Mouse (Mus musculus) kidney, postnatal 14 days (tissue): ENCODE measurements at regions not wholly inside any gene's neighbourhood (a gene's known extent, or its start where the extent isn't known, plus 50 kb on each side); places are given as distances from the start of the nearest gene placed in this dataset.

Experiments
- DNase-seq: peaks from one replicate; pipeline ENCODE4 v3.0.0; 2022; ENCODE audit warnings: mixed read lengths

GRCm38 (mm10) chr1:125307223-125307622, 128.3 kb downstream of the Actr3 start:
- DNase-seq = no peak

GRCm38 (mm10) chr1:125298520-125299090, 136.9 kb downstream of the Actr3 start:
- DNase-seq = no peak

GRCm38 (mm10) chr1:125295646-125296045, 139.9 kb downstream of the Actr3 start:
- no peak for DNase-seq

- no peak for DNase-seq
Observed at GRCm38 (mm10) chr1:125290320-125291021, 145.1 kb downstream of the Actr3 start.

- DNase-seq = no peak
Observed at GRCm38 (mm10) chr1:125286347-125286746, 149.2 kb downstream of the Actr3 start.

GRCm38 (mm10) chr1:125284693-125285092, 150.8 kb downstream of the Actr3 start:
- DNase-seq = no peak

GRCm38 (mm10) chr1:125273752-125274151, 161.8 kb downstream of the Actr3 start:
- DNase-seq = no peak

GRCm38 (mm10) chr1:125263684-125264083, 171.8 kb downstream of the Actr3 start:
- no peak for DNase-seq

GRCm38 (mm10) chr1:125263068-125263467, 172.5 kb downstream of the Actr3 start:
- no peak for DNase-seq

- no peak for DNase-seq
Observed at GRCm38 (mm10) chr1:125242345-125242744, 193.2 kb downstream of the Actr3 start.

- DNase-seq = no peak
Observed at GRCm38 (mm10) chr1:125241717-125242116, 193.8 kb downstream of the Actr3 start.

GRCm38 (mm10) chr1:125237595-125237988, 197.9 kb downstream of the Actr3 start:
- no peak for DNase-seq

- DNase-seq = no peak
Observed at GRCm38 (mm10) chr1:125236948-125237594, 198.5 kb downstream of the Actr3 start.

GRCm38 (mm10) chr1:125234747-125235146, 200.8 kb downstream of the Actr3 start:
- DNase-seq = no peak

GRCm38 (mm10) chr1:125223370-125223769, 212.2 kb downstream of the Actr3 start:
- DNase-seq = no peak

GRCm38 (mm10) chr1:125216192-125216591, 219.3 kb downstream of the Actr3 start:
- DNase-seq = no peak

- no peak for DNase-seq
Observed at GRCm38 (mm10) chr1:125187091-125187490, 248.4 kb downstream of the Actr3 start.

- no peak for DNase-seq
Observed at GRCm38 (mm10) chr1:125176124-125176937, 259.2 kb downstream of the Actr3 start.

- DNase-seq = no peak
Observed at GRCm38 (mm10) chr1:125174725-125175124, 260.8 kb downstream of the Actr3 start.

GRCm38 (mm10) chr1:125172474-125172873, 263.1 kb downstream of the Actr3 start:
- no peak for DNase-seq

GRCm38 (mm10) chr1:125165226-125165625, 270.3 kb downstream of the Actr3 start:
- DNase-seq = peak; percentile 14

GRCm38 (mm10) chr1:125158481-125158880, 277.0 kb downstream of the Actr3 start:
- DNase-seq = no peak

GRCm38 (mm10) chr1:125156093-125156492, 279.4 kb downstream of the Actr3 start:
- DNase-seq = no peak
